In the genomic region with DNA sequence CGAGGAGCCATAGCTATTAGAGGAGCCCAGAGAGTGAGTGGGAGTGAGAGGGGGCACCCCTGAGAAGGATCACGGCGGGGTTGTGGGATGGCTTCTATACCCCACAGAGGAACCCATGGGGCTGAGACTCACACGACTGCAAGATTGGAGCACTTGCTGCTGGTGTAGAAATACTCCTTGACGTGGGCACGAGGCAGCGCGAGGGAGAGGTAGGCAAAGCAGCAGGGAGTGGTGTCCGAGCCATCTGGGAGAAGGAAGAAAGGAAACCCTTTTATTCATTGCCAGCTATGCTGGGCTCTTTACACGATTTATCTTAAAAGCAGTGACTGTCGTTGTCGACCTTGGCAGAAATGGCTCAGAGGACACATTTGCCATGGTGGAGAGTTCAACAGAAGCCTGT, we compare ENCODE assay signal across 24 mouse cellular contexts. TPM values are rescaled to one million over a fixed set of nuclear protein-coding genes. Genes with fewer than 3 reads are reported as not detected.
A peak's percentile ranks its signal among the peaks of the same experiment; 100 is the strongest.
DNase-seq lines count a peak whose midpoint lies in the region.
"Had no signal": no experiment of that assay in that cellular context is flagged by ENCODE, and none has a peak within 500 bp of the region (broad histone marks: within the 10 kb centered on the region; RNA-seq: fewer than 3 reads in every experiment).

No protein-coding gene starts in this region.

- DNase-seq in adrenal gland, adult 8-10 months = peak; percentile 4
- no peak for DNase-seq in adrenal gland, postnatal 4 days (ENCODE audit: low spot score in 2 of 2)
- peak; percentile 11 to 19 for DNase-seq in left cerebral cortex, adult 18-20 months (ENCODE audit: low spot score in 2 of 2)
- DNase-seq in left cerebral cortex, postnatal 4 days = no peak
- DNase-seq in adrenal gland, postnatal 36 days = peak; percentile 8 to 23
- peak; percentile 14 for DNase-seq in right cerebral cortex, postnatal 25 days
- DNase-seq in neural tube, embryonic 10.5 days (ENCODE audit: extremely low spot score, low spot score) = no peak
- DNase-seq: cerebellum, adult 11-12 months; cerebellum, adult 9-11 months; embryo, embryonic 11 days; gastrocnemius, postnatal 10 days; heart, postnatal 10 days; kidney, adult 18-20 months; kidney, postnatal 25 days; thymus, adult 18-20 months; thymus, postnatal 25 days had no signal

- intact Hi-C loops in left cerebral cortex, postnatal 4 days (cut with DNase I) = no loop called here

RNA-seq across cellular contexts. Expression of a gene that starts 1.3 kb away (rescaled TPM):
- 1 to 10 TPM; 2.1 to 3.8 (median 2.7) TPM for total RNA-seq in adrenal gland, adult 8-10 months (2022)
- 1 to 10 TPM; 1.1 to 1.3 TPM for total RNA-seq in adrenal gland, postnatal 4 days (2021)
- total RNA-seq in left cerebral cortex, adult 18-20 months (2021) = not detected
- total RNA-seq in left cerebral cortex, postnatal 4 days (2021) = not detected
- 1 to 10 TPM in 1 of 2 experiments, under 1 TPM in 1; 0.79 to 2.2 TPM for total RNA-seq in adrenal gland, postnatal 36 days (2021)
- total RNA-seq: gastrocnemius, postnatal 10 days; heart, postnatal 10 days; layer of hippocampus, adult 2 months; layer of hippocampus, postnatal 14 days; left cerebral cortex, postnatal 10 days; MEL had no signal

RNA-seq across cellular contexts. Expression of a gene that starts 7.0 kb away (rescaled TPM):
- total RNA-seq in adrenal gland, adult 8-10 months (2022) = not detected
- total RNA-seq in adrenal gland, postnatal 4 days (2021) = not detected
- not detected for total RNA-seq in left cerebral cortex, adult 18-20 months (2021)
- total RNA-seq in left cerebral cortex, postnatal 4 days (2021) = not detected
- not detected for total RNA-seq in adrenal gland, postnatal 36 days (2021)
- total RNA-seq: gastrocnemius, postnatal 10 days; heart, adult 8-10 months; heart, postnatal 10 days; hematopoietic stem cell, adult 5-6 weeks; layer of hippocampus, adult 2 months; layer of hippocampus, postnatal 14 days; left cerebral cortex, postnatal 10 days; megakaryocyte progenitor cell, adult 5-6 weeks; MEL; neutrophil, adult 5-6 weeks had no signal

RNA-seq across cellular contexts. Expression of a gene that starts 49.4 kb away (rescaled TPM):
- 10 to 100 TPM in 1 of 4 experiments, 1 to 10 TPM in 3; 3.8 to 11.6 (median 6.6) TPM for total RNA-seq in adrenal gland, adult 8-10 months (2022)
- 1 to 10 TPM; 5.0 to 8.5 TPM for total RNA-seq in adrenal gland, postnatal 4 days (2021)
- 1 to 10 TPM; 2.7 to 2.8 TPM for total RNA-seq in left cerebral cortex, adult 18-20 months (2021)
- 1 to 10 TPM; 1.3 to 2.0 TPM for total RNA-seq in left cerebral cortex, postnatal 4 days (2021)
- 10 to 100 TPM in 1 of 2 experiments, 1 to 10 TPM in 1; 4.7 to 13.1 TPM for total RNA-seq in adrenal gland, postnatal 36 days (2021)

RNA-seq across cellular contexts. Expression of a gene that starts 56.1 kb away (rescaled TPM):
- 10 to 100 TPM; 58.3 to 80.5 (median 68.7) TPM for total RNA-seq in adrenal gland, adult 8-10 months (2022)
- total RNA-seq in adrenal gland, postnatal 4 days (2021) = 10 to 100 TPM; 75.9 to 78.3 TPM
- total RNA-seq in left cerebral cortex, adult 18-20 months (2021) = 10 to 100 TPM; 56.2 to 60.3 TPM
- total RNA-seq in left cerebral cortex, postnatal 4 days (2021) = 10 to 100 TPM; 88.1 to 90.1 TPM
- total RNA-seq in adrenal gland, postnatal 36 days (2021) = 10 to 100 TPM; 62.2 to 78.5 TPM

Comparison
In these comparisons a context has a peak if more than half of its experiments do, and no peak if none do; other contexts are left out.
1. DNase-seq: peak in adrenal gland, adult 8-10 months (single experiment), left cerebral cortex, adult 18-20 months (2 of 2), adrenal gland, postnatal 36 days (2 of 2) and right cerebral cortex, postnatal 25 days (single experiment); none in adrenal gland, postnatal 4 days (0 of 2), left cerebral cortex, postnatal 4 days (single experiment) and neural tube, embryonic 10.5 days (single experiment).